Mouse (Mus musculus) heart, embryonic 13.5 days (tissue): ENCODE measurements around the gene Cdk2ap2. TPM values are rescaled to one million over a fixed set of nuclear protein-coding genes. Genes with fewer than 3 reads are reported as not detected.
"Not testable (repeated sequence)": the region's sequence is repeated elsewhere in the genome, so short reads cannot be mapped to it uniquely, and the experiment has no call there.

Experiments
- ATAC-seq: fragments of 200-750 bp; cut with Nextera tagmentation; 2 replicates; pipeline ENCODE4 v1.8.0; 2017; ENCODE audit warnings: moderate TSS enrichment; ENCODE audit not compliant: insufficient number of reproducible peaks, low FRiP score, low TSS enrichment; ENCODE audit errors: extremely low read depth
- H3K27ac ChIP-seq: fragments of 300-500 bp; sonication (generic); replicated peaks from 2 replicates; pipeline ENCODE4 v1.5.1; 2015; ENCODE audit warnings: moderate library complexity, mild to moderate bottlenecking, inconsistent platforms
- H3K27me3 ChIP-seq: fragments of 300-500 bp; sonication (generic); replicated peaks from 2 replicates; pipeline ENCODE4 v1.6.1; 2015; ENCODE audit warnings: mild to moderate bottlenecking, inconsistent platforms
- H3K36me3 ChIP-seq: fragments of 300-500 bp; sonication (generic); 2 replicates; pipeline ENCODE4 v1.6.1; 2015; ENCODE audit warnings: mild to moderate bottlenecking, inconsistent platforms
- H3K4me1 ChIP-seq: fragments of 300-500 bp; sonication (generic); 2 replicates; pipeline ENCODE4 v1.6.1; 2015; ENCODE audit warnings: inconsistent platforms
- H3K4me2 ChIP-seq: fragments of 300-500 bp; sonication (generic); 2 replicates; pipeline ENCODE4 v1.6.1; 2015; ENCODE audit warnings: inconsistent platforms, mild to moderate bottlenecking, moderate library complexity
- H3K4me3 ChIP-seq: fragments of 300-500 bp; sonication (generic); 2 replicates; pipeline ENCODE4 v1.5.1; 2015; ENCODE audit warnings: moderate library complexity, mild to moderate bottlenecking, inconsistent platforms
- H3K9ac ChIP-seq: fragments of 300-500 bp; sonication (generic); 2 replicates; pipeline ENCODE4 v1.6.1; 2015; ENCODE audit warnings: inconsistent platforms, mild to moderate bottlenecking, moderate library complexity
- H3K9me3 ChIP-seq: fragments of 300-500 bp; sonication (generic); 2 replicates; pipeline ENCODE4 v1.6.1; 2016; ENCODE audit warnings: inconsistent platforms
- WGBS: fragments of 180-500 bp; shearing (Covaris S2); methylation state at CpG from one replicate; pipeline ENCODE4 v1.1.7; 2015; ENCODE audit warnings: mixed read lengths; 5-methylcytosine and 5-hydroxymethylcytosine counted together
- polyA plus RNA-seq: library from polyadenylated mRNA; unstranded; fragments of >200 nt; fragmentation: Nextera tagmentation; extraction: Ambion mirVana; gene quantifications from 2 replicates; pipeline ENCODE4 v1.2.1, GENCODE M21; 2015

Gene Cdk2ap2
- polyA plus RNA-seq: 64.5 and 64.9 TPM in 2 replicates

DNA sequence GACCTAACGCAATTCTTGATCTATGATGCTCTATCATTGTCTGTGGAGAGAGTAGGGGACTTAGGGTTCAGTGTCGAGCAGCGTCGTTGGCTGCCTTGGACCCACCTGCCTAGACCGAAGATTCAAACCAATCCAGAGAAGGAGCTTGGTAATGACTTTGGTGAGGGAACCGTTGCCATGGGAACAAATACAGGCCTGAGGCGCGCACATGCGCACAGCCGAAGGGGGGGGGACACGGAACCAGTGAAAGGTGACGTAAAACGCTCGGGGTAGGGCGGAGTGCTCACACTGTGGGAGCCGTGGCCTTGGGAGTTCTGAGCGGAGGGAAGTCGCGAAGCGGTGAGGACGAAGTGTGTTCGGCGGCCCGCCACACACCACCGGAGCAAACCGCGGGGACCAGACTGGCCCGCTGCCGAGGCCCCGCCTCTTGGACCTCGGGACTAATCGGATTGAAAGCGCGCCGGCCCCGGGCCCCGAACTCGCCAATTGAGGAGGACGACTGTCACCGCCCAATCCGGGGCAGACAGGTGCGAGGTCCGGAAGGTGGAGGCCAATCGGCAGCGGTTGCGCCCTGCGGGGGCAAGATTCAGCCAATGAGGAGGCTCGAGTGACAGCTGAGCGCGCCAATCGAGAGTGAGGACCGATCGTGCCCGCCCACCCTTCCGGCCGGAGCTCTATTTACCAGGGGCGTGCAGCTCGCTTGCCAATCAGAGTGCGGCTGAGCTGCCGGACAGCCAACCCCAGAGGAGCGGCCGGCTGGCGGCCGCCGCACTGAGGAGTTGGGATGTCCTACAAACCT is at the start of gene Cdk2ap2:
TSS of gene Cdk2ap2 (plus strand) at position 541 of the 799 bp plus-strand sequence.
- WGBS: under 1% methylated on average over 65 of the region's 65 CpGs
- peak; percentile 89 for ATAC-seq
- peak within 1 kb of the TSS; percentile 87 for H3K27ac ChIP-seq

DNA sequence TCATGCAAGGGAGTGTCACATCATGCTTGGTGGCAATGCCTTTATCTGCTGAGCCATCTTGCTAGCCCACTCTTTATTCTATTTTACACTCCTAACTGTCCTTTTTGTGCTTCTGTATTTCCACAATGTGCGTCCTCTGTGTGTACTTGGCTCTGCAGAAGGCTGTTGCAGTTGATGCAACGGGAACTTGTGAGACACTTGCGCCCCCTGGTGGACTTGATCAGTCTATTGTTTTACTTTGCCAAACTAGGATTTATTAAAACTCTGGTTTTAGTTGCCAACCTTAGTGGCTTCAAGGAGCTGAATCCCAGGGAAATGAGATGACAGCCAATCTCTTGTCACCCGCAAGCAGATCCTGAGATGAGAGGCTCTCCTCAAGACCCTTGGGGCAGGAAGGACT is 49.1 kb upstream of the Cdk2ap2 start:
- H3K27me3 ChIP-seq: no peaks in the 10 kb centered on the region
- H3K4me1 ChIP-seq: peaks cover 10% of the 10 kb centered on the region
- whole genome bisulfite sequencing: 21% methylated on average over 4 of the region's 4 CpGs
- no peak overlapping the region for H3K4me3 ChIP-seq
- no peak overlapping the region for H3K4me2 ChIP-seq
- 0 out of 2 replicates have a peak, but pooled peaks cover 4% of the 10 kb centered on the region for H3K9me3 ChIP-seq
- no peak overlapping the region for H3K27ac ChIP-seq
- no peak for ATAC-seq
- H3K9ac ChIP-seq: no peak overlapping the region
- H3K36me3 ChIP-seq: no peaks in the 10 kb centered on the region

More for the DNA sequence above, at the start of gene Cdk2ap2:
- peaks cover 24% of the 10 kb centered on the region for H3K27me3 ChIP-seq
- peak within 1 kb of the TSS; percentile 76 for H3K4me3 ChIP-seq
- H3K36me3 ChIP-seq: no peaks in the 10 kb centered on the region
- peak within 1 kb of the TSS; percentile 82 for H3K9ac ChIP-seq
- H3K9me3 ChIP-seq: no peaks in the 10 kb centered on the region
- peak within 1 kb of the TSS; percentile 80 for H3K4me2 ChIP-seq
- H3K4me1 ChIP-seq: peaks cover 49% of the 10 kb centered on the region

DNA sequence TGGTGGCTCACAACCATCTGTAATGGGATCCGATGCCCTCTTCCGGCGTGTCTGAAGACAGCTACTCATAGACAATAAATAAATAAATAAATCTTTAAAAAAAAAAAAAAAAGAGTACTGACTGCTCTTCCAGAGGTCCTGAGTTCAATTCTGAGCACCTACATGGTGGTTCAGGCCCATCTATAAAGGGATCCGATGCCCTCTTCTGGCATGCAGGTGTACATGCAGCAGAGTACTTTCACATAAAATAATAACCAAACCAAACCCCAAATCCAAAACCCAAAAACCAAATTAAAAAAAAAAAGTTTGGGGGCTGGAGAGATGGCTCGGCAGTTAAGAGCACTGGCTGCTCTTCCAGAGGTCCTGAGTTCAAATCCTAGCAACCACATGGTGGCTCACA is 47.9 kb upstream of the Cdk2ap2 start:
- H3K36me3 ChIP-seq, H3K27me3 ChIP-seq, H3K27ac ChIP-seq, H3K4me1 ChIP-seq, H3K9me3 ChIP-seq, ATAC-seq, H3K4me3 ChIP-seq, H3K4me2 ChIP-seq, H3K9ac ChIP-seq: not testable (repeated sequence)
- WGBS: 76% methylated on average over 5 of the region's 5 CpGs

- Histone ChIP-seq H3K27me3 (no peaks in the 10 kb centered on the region), H3K4me2 (no peak overlapping the region), H3K9me3 (0 out of 2 replicates have a peak, but pooled peaks cover 4% of the 10 kb centered on the region), H3K4me3 (no peak overlapping the region), H3K36me3 (no peaks in the 10 kb centered on the region), H3K4me1 (peaks cover 16% of the 10 kb centered on the region), H3K9ac (no peak overlapping the region), H3K27ac (no peak overlapping the region)
- 87% methylated on average over 5 of the region's 5 CpGs for WGBS
- no peak for ATAC-seq
Observed at GRCm38 (mm10) chr19:4051016-4051415, 46.0 kb upstream of the Cdk2ap2 start.

DNA sequence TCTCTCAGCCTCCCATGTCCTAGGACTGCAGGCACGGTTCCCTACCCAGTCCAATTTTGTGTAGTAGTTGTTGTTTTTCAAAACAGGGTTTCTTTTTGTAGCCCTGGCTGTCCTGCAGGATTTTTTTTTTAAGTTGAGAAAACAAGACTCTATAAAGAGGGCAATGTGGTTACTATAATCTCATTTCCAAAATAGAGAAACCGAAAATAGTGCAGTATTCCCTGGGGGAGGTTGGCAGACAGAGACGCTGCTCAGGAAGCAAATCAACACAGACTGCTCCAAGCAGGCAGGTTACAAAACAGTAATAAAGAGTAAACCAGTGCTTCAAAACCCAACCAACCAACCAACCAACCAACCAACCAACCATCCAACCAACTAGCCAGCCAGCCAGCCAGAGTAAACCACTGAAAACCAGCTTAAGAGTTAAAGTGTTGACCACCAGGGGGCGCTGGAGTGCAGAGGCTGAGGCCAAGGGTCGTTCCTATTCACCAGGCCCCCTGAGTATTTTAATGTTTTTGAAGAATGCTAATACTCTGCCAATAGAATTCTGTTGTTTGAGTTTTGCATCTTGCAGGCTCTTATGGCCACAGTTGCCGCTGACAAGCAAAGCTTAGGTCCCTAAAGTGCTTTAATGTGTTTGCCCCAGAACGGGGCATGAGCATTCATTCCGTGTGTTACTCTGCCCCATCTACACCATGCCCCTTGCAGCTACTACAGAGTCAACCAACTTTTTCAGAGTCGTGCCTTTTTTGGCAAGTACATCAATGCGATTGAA is 45.1 kb upstream of the Cdk2ap2 start:
- Histone ChIP-seq H3K36me3 (no peaks in the 10 kb centered on the region), H3K27me3 (no peaks in the 10 kb centered on the region), H3K27ac (no peak overlapping the region), H3K4me1 (peaks cover 16% of the 10 kb centered on the region), H3K4me3 (no peak overlapping the region), H3K9ac (no peak overlapping the region), H3K4me2 (no peak overlapping the region), H3K9me3 (0 out of 2 replicates have a peak, but pooled peaks cover 4% of the 10 kb centered on the region)
- ATAC-seq: no peak
- WGBS: 51% methylated on average over 10 of the region's 10 CpGs

DNA sequence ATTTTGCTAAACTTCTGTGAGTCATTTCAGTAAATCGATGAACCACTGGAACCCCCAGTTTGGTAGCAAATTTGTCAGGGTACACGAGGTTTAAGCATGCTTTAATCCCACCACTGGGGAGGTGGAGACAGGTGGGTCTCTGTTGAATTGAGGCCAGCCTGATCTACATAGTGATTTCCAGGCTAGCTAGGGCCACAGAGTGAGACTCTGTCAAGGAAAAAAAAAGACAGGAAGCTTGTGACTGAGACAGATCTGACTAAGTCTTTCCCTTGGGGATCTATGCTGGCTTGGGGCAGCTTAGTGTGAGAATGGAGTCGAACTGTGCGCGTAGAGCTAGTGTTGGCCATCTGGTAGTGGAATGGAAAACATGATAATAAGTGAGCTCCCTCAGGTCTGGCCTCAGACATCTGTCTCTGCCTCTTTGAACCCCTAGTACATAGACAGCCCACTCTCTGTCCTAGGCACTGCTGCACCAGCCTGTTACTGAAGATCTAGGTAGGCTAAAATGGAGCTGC is 44.4 kb upstream of the Cdk2ap2 start:
- Histone ChIP-seq H3K4me3 (no peak overlapping the region), H3K4me1 (peaks cover 19% of the 10 kb centered on the region), H3K9ac (no peak overlapping the region), H3K27ac (no peak overlapping the region), H3K4me2 (no peak overlapping the region), H3K27me3 (no peaks in the 10 kb centered on the region), H3K9me3 (0 out of 2 replicates have a peak, but pooled peaks cover 4% of the 10 kb centered on the region), H3K36me3 (no peaks in the 10 kb centered on the region)
- 61% methylated on average over 5 of the region's 5 CpGs for WGBS
- ATAC-seq: no peak

DNA sequence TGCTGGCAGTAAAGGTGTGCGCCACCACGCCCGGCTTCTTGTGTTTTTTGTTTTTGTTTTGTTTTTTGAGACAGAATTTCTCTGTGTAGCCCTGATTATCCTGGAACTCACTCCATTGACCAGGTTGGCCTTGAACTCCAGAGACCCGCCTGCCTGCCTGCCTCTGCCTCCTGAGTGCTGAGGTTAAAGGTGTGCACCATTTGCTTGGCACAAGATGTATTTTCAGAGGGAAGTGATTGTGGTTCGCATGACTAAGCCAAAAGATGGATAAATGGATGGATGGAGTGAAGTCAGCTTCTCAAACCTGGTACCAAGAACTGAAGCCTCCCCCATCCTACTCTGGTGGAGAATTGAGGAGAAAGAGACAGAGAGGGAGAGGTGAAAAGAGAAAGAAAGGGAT is 42.4 kb upstream of the Cdk2ap2 start:
- Histone ChIP-seq H3K4me2 (no peak overlapping the region), H3K27ac (no peak overlapping the region), H3K9me3 (0 out of 2 replicates have a peak, but pooled peaks cover 4% of the 10 kb centered on the region), H3K4me3 (no peak overlapping the region), H3K4me1 (peaks cover 23% of the 10 kb centered on the region), H3K9ac (no peak overlapping the region), H3K27me3 (no peaks in the 10 kb centered on the region; the same call in 1 of the 2 replicates), H3K36me3 (no peaks in the 10 kb centered on the region)
- no peak for ATAC-seq
- WGBS: 85% methylated on average over 5 of the region's 5 CpGs

DNA sequence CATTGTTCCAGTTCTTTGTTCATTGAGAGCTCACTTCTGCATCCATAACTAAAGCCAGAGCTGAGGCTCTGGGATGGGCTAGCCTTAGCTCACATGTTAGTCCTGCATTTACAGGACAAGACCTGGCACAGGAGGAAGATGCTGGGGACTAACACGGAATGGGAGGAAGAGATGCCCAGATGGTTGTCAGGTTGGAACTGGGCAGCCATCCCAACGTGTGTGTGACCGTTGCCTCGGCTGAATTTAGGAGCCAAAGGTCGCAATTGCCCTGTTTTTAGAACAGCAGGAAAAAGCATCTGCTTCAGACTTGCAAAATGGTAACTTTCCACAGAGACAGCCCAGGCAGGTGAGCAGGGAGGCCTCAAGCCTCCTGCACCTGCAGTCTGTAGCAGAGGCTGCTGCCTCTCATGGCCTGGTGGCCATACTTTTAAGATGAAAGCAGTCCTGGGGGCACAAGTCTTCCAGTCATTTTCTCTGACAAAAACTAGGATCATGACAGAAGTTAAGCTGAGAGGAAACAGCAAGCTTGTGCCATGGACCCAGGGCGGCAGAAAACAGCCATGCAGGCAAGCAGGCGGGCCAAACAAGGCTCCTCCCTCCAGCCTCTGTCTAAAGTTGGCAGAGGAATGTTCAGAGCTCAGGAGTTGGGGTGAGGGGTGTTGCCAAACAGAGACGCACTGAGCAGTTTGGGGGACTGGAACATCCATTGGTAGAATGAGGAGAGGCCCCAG is 41.6 kb upstream of the Cdk2ap2 start:
- Histone ChIP-seq H3K4me1 (peaks cover 23% of the 10 kb centered on the region), H3K4me3 (no peak overlapping the region), H3K9ac (no peak overlapping the region), H3K27ac (no peak overlapping the region), H3K27me3 (no peaks in the 10 kb centered on the region; the same call in 1 of the 2 replicates), H3K36me3 (no peaks in the 10 kb centered on the region), H3K4me2 (no peak overlapping the region), H3K9me3 (0 out of 2 replicates have a peak, but pooled peaks cover 4% of the 10 kb centered on the region)
- WGBS: 64% methylated on average over 8 of the region's 8 CpGs
- ATAC-seq: no peak

- H3K4me3 ChIP-seq: no peak overlapping the region
- H3K9ac ChIP-seq: 0 out of 2 replicates have a peak overlapping the region, but pooled peaks have one; percentile 25
- H3K9me3 ChIP-seq: 0 out of 2 replicates have a peak, but pooled peaks cover under 1% of the 10 kb centered on the region
- H3K36me3 ChIP-seq: no peaks in the 10 kb centered on the region
- peaks cover 23% of the 10 kb centered on the region for H3K4me1 ChIP-seq
- WGBS: 50% methylated on average over 15 of the region's 15 CpGs
- no peak for ATAC-seq
- no peaks in the 10 kb centered on the region; the same call in 1 of the 2 replicates for H3K27me3 ChIP-seq
- no peak overlapping the region for H3K4me2 ChIP-seq
- H3K27ac ChIP-seq: peak overlapping the region; percentile 36; the same call in 1 of the 2 replicates
Observed at GRCm38 (mm10) chr19:4055947-4056693, 40.9 kb upstream of the Cdk2ap2 start.

GRCm38 (mm10) chr19:4056727-4057126 is 40.3 kb upstream of the Cdk2ap2 start:
- no peak for ATAC-seq
- Histone ChIP-seq H3K9ac (0 out of 2 replicates have a peak overlapping the region, but pooled peaks have one; percentile 25), H3K4me2 (no peak overlapping the region), H3K27me3 (no peaks in the 10 kb centered on the region; the same call in 1 of the 2 replicates), H3K4me1 (peaks cover 23% of the 10 kb centered on the region), H3K9me3 (no peaks in the 10 kb centered on the region), H3K4me3 (no peak overlapping the region), H3K27ac (peak overlapping the region; percentile 36; the same call in 1 of the 2 replicates), H3K36me3 (no peaks in the 10 kb centered on the region)
- 48% methylated on average over 4 of the region's 4 CpGs for WGBS
